Mouse (Mus musculus) neural tube, embryonic 10.5 days (tissue): Measurements from ENCODE around the gene Zranb1.

ENCODE experiments used
- DNase-seq: peaks from one replicate; pipeline ENCODE4 v3.0.0-alpha.2; 2017; ENCODE audit warnings: low spot score; ENCODE audit errors: extremely low spot score

Gene Zranb1

GRCm38 (mm10) chr7:133035901-133036300, 105.0 kb downstream of the Zranb1 start:
- no peak for DNase-seq
